Mouse (Mus musculus): ENCODE data around the gene Msn. TPM values are rescaled to one million over a fixed set of nuclear protein-coding genes. Genes with fewer than 3 reads are reported as not detected.

The Msn gene
- polyA plus RNA-seq, 1 experiment, result 20.2 TPM

DNA sequence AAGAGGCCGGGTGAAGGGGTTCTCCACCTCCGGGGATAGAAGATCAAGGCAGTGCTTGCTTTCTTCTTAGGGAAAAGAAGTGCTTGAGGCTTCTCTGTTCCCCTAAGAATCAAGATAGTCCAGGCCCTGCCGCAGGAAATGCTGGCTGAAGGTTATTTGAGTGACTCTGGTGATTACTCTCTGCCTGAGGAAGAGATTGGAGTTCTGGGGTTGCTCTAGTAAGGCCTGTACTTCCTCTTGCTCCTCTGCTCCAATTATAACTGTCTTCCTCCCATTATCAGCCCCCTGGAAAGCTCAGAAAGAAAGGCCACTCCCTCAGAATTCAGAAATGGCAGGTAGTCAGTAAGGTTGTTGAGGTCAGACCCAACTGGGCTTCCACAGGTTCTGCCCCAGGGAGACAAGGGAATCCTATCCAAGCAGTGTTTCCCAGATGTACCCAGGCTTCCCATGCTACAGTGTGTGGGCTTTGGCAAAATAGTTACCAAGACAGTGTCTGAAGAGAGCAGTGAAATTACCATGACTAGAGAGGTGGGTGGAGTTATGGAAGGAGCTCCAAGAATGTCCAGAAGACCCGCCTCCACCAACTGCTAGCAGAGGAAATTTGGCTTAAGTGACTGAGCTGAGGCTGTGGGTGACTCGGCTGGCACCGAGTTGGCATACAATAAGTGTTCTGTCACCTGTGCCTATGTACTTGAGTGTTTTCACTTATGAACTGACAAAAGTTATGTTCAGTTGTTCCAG is 39.2 kb downstream of the Msn start:
- H3K27me3 ChIP-seq (replicated peaks), result peaks cover 3% of the 10 kb centered on the region
- no peak for TF ChIP-seq GATA1 (IDR thresholded peaks at IDR 0.05; ENCODE audit: borderline replicate concordance, low read length)
- no peak for TF ChIP-seq FLI1 (IDR thresholded peaks at IDR 0.05; ENCODE audit: low read length)
- peak overlapping the region; percentile 33 for H3K4me3 ChIP-seq (replicated peaks)
- no peaks in the 10 kb centered on the region for H3K36me3 ChIP-seq (replicated peaks; ENCODE audit: low read length)
- H3K4me1 ChIP-seq, result peaks cover 65% of the 10 kb centered on the region
- no peaks in the 10 kb centered on the region for H3K9me3 ChIP-seq

DNA sequence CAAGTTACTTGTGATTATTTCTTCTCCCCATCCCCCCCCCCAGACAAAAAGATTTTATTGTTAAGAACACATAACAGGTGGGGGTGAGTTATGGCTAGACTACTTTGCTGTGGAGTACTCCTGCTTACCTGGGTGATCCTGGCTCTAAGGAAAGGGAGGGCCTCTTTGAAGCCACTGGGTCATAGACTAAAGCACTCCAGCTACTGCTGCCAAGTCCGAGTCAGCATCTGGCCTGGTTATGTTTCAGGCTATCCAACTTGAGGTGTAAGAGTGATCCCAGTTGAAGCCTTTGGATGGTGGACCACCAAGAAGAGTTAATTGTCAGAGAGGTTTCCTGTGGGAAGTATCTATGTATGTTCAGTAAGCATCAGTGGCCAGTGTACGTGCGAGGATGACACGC is 39.7 kb downstream of the Msn start:
- no peaks in the 10 kb centered on the region for H3K36me3 ChIP-seq (replicated peaks; ENCODE audit: low read length)
- H3K4me3 ChIP-seq (replicated peaks), result no peak overlapping the region
- H3K9me3 ChIP-seq, result no peaks in the 10 kb centered on the region
- peaks cover 59% of the 10 kb centered on the region for H3K4me1 ChIP-seq
- TF ChIP-seq GATA1 (IDR thresholded peaks at IDR 0.05; ENCODE audit: borderline replicate concordance, low read length) (no peak), FLI1 (IDR thresholded peaks at IDR 0.05; ENCODE audit: low read length) (no peak)
- peaks cover 3% of the 10 kb centered on the region for H3K27me3 ChIP-seq (replicated peaks)

DNA sequence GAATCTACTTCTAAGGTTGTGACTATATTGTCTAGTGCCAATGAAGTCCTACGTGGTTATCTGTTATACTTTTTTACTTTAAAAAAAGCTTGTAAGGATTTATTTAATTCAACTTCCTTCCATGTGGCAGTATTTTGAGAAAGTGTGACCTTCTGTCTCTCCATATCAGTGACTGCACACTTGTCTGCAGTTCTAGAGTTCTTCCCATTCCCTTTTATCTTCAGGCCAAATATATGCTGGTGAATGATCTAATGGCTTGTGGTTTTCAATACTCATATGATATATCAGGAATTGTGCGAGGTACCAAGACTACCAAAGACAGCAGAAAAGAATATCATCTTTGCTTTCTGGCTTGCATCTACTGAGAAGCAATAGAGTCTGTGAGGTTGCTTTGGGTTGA is 43.4 kb downstream of the Msn start:
- Histone ChIP-seq H3K9me3 (no peaks in the 10 kb centered on the region), H3K27me3 (replicated peaks) (peaks cover 1% of the 10 kb centered on the region), H3K4me1 (peaks cover 23% of the 10 kb centered on the region), H3K4me3 (replicated peaks) (no peak overlapping the region), H3K36me3 (replicated peaks; ENCODE audit: low read length) (peaks cover 27% of the 10 kb centered on the region)
- no peak for TF ChIP-seq GATA1 (IDR thresholded peaks at IDR 0.05; ENCODE audit: borderline replicate concordance, low read length)
- TF ChIP-seq FLI1 (IDR thresholded peaks at IDR 0.05; ENCODE audit: low read length), result no peak

DNA sequence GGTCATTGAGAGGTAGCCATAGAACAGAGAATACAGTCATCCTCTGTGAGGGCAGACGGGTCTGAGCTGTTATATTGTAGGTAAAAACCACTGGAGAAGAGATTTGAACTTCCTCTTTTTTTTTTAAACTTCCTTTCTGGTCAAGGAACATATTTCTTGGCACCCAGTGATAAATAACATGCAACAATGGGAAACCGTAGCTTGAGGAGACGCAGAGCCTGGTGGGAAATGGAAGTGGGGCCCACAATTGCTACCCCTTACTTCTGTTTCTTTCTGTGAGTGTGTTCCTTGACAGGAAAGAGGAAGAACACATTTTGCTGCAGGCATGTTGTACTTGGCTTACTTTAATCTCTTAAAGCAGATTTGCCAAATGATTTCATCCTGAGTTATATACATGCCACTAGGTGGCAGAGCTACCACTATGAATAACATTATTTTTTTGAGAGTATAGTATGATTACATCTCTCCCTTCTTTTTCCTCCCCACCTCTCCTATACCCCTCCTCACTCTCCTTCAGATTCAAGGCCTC is 49.2 kb downstream of the Msn start:
- Histone ChIP-seq H3K36me3 (replicated peaks; ENCODE audit: low read length) (peaks cover 48% of the 10 kb centered on the region), H3K9me3 (no peaks in the 10 kb centered on the region), H3K4me3 (replicated peaks) (no peak overlapping the region), H3K4me1 (peaks cover 13% of the 10 kb centered on the region), H3K27me3 (replicated peaks) (no peaks in the 10 kb centered on the region)
- TF ChIP-seq GATA1 (IDR thresholded peaks at IDR 0.05; ENCODE audit: borderline replicate concordance, low read length) (no peak), FLI1 (IDR thresholded peaks at IDR 0.05; ENCODE audit: low read length) (no peak)

DNA sequence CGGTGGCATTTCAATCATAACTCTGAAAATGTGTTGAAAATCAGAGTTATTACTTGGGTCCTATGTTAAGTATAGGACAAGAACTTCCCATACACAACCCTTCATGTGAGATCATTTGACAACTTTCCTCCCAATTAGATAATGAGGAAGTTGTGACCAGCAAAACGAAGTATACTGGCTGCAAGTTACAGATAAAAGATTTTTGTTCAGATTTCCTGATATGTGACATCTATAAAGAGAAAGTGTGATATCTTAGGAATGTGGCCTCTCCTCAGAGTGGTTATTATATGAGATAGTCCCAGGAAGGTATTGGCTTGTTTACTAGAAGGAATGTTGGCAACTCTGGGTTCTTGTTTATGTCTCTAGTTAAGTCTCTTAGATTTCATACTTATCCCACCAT is 52.4 kb downstream of the Msn start:
- Histone ChIP-seq H3K4me1 (peaks cover 13% of the 10 kb centered on the region), H3K4me3 (replicated peaks) (no peak overlapping the region), H3K9me3 (no peaks in the 10 kb centered on the region), H3K27me3 (replicated peaks) (no peaks in the 10 kb centered on the region), H3K36me3 (replicated peaks; ENCODE audit: low read length) (peaks cover 59% of the 10 kb centered on the region)
- TF ChIP-seq GATA1 (IDR thresholded peaks at IDR 0.05; ENCODE audit: borderline replicate concordance, low read length), result no peak
- TF ChIP-seq FLI1 (IDR thresholded peaks at IDR 0.05; ENCODE audit: low read length), result no peak

DNA sequence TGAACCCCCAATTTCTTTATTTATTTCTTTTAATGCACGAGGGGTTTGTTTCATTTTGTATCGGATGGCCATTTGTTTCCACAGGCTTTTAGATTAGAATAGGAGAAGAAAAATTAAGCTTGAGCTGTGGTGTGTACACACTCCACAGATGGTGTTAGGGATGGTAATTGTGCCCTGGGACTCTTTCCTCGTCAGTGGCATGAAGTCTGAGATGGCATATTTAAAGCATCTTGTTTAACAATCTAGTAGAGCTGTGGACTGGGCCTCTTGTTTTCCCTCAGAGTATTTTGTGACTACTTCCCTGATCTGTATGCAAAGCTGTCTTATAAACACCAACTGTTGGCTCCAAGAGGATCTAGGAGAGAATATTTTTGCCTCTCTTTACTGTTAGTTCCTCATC is 57.5 kb downstream of the Msn start:
- H3K9me3 ChIP-seq, result no peaks in the 10 kb centered on the region
- TF ChIP-seq GATA1 (IDR thresholded peaks at IDR 0.05; ENCODE audit: borderline replicate concordance, low read length), result no peak
- TF ChIP-seq FLI1 (IDR thresholded peaks at IDR 0.05; ENCODE audit: low read length), result no peak
- no peaks in the 10 kb centered on the region for H3K4me1 ChIP-seq
- no peaks in the 10 kb centered on the region for H3K27me3 ChIP-seq (replicated peaks)
- H3K36me3 ChIP-seq (replicated peaks; ENCODE audit: low read length), result peaks cover 76% of the 10 kb centered on the region
- H3K4me3 ChIP-seq (replicated peaks), result no peak overlapping the region

DNA sequence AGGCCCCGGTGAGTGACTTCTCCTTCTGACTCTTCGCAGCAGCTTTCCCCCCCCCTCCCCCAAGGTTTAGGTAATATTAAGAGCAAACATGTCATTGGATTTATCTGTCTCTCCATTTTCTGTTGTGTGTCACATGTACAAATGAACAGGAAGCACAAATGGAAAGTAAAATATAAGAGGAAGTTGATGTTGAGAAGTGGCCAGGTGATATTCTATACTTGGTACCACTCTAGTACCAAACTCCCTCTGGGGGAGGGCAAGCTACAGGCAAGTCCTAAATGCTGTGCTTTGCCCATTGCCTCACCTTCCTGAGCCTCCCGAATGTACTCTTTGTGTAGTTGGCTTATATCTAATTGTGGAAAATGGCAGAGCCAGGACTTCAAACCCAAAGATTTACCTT is 62.1 kb downstream of the Msn start:
- peaks cover 82% of the 10 kb centered on the region for H3K36me3 ChIP-seq (replicated peaks; ENCODE audit: low read length)
- no peaks in the 10 kb centered on the region for H3K9me3 ChIP-seq
- H3K27me3 ChIP-seq (replicated peaks), result peaks cover 4% of the 10 kb centered on the region
- no peaks in the 10 kb centered on the region for H3K4me1 ChIP-seq
- no peak overlapping the region for H3K4me3 ChIP-seq (replicated peaks)
- TF ChIP-seq FLI1 (IDR thresholded peaks at IDR 0.05; ENCODE audit: low read length) (no peak), GATA1 (IDR thresholded peaks at IDR 0.05; ENCODE audit: borderline replicate concordance, low read length) (no peak)

DNA sequence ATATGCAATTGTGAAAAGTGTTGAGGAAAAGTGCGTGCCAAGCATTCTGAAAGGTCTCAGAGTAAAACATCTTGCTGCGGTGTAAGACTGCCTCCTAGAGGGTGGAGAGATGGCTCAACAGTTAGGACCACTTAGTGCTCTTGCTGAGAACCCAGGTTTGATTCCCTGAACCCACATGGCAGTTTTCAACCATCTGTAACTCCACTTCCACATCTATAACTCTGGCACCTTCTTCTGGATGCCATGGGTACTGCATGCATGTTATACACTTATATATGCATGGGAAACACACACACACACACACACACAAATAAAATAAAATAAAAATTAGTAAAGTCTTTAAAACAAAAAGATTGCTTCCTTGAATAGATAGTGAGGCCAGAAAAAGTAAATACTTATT is 66.7 kb downstream of the Msn start:
- Histone ChIP-seq H3K27me3 (replicated peaks) (peaks cover 7% of the 10 kb centered on the region), H3K9me3 (no peaks in the 10 kb centered on the region), H3K36me3 (replicated peaks; ENCODE audit: low read length) (peaks cover 87% of the 10 kb centered on the region), H3K4me1 (peaks cover 8% of the 10 kb centered on the region; the same call in 1 of the 2 replicates), H3K4me3 (replicated peaks) (no peak overlapping the region)
- TF ChIP-seq FLI1 (IDR thresholded peaks at IDR 0.05; ENCODE audit: low read length) (no peak), GATA1 (IDR thresholded peaks at IDR 0.05; ENCODE audit: borderline replicate concordance, low read length) (no peak)

DNA sequence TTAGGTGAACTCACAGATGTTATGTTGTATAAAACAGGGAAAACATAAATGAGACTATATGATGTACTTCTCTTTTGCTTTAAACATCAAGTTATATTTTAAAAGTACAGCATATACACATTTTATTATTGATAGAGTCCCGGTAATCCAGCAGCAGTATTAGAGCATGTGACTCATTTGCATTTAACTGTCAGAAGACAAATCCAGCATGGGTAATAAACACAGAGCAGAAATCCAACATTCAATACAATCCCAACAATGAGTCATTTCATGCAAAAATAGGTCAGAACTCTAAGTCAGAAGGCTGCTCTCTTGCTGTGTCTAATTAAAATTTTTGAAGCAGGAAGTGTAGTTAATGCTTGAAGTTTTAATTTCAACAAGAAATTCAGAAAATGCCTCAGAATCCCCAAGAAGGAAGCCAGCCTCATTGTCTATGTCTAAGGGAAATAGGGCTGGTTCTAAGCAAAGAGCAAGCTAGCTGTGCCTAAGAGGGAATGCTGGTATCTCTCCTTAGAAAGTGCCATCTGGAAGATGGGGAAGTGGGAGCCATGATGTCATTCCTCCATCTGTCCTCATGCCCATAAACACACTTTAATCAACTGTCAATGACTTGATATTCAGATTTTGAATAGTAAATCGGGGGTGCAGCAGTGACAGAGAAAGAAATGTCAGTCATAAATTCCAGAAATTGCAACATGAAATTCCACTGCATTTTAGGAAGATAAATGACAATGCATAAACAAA is 76.0 kb downstream of the Msn start:
- Histone ChIP-seq H3K27me3 (replicated peaks) (no peaks in the 10 kb centered on the region), H3K36me3 (replicated peaks; ENCODE audit: low read length) (peaks cover 40% of the 10 kb centered on the region), H3K4me1 (peaks cover 8% of the 10 kb centered on the region; the same call in 1 of the 2 replicates), H3K4me3 (replicated peaks) (no peak overlapping the region), H3K9me3 (no peaks in the 10 kb centered on the region)
- no peak for TF ChIP-seq GATA1 (IDR thresholded peaks at IDR 0.05; ENCODE audit: borderline replicate concordance, low read length)
- TF ChIP-seq FLI1 (IDR thresholded peaks at IDR 0.05; ENCODE audit: low read length), result no peak

DNA sequence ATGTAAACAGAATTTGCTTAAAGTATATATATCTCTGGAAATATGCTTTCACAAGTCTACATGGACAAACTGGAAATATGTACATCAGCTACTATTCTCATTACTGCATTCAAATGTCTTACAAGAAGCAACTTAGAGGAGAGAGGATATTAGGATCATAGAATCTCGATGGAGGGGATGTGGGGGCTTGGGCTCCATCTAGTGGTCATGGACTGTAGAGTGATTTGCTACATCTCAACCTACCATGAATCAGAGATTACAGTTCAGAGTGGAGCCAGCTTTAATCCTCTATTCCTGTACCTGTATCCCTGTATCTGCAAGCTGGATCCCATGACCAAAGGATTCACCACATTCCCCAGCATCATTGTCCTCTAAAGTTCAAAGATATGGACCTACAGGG is 82.6 kb downstream of the Msn start:
- Histone ChIP-seq H3K9me3 (no peaks in the 10 kb centered on the region), H3K27me3 (replicated peaks) (no peaks in the 10 kb centered on the region), H3K4me3 (replicated peaks) (no peak overlapping the region), H3K36me3 (replicated peaks; ENCODE audit: low read length) (no peaks in the 10 kb centered on the region), H3K4me1 (no peaks in the 10 kb centered on the region)
- TF ChIP-seq GATA1 (IDR thresholded peaks at IDR 0.05; ENCODE audit: borderline replicate concordance, low read length) (no peak), FLI1 (IDR thresholded peaks at IDR 0.05; ENCODE audit: low read length) (no peak)

Measured in megakaryocyte, embryonic 14.5 days (primary cell).